Mouse (Mus musculus) layer of hippocampus, adult 2 months (tissue): ENCODE measurements around the gene Srcin1. TPM values are rescaled to one million over a fixed set of nuclear protein-coding genes. Genes with fewer than 3 reads are reported as not detected.

Source experiments
- DNase-seq, 2 experiments: peaks; one replicate each; pipeline ENCODE4 v3.0.0; 2022; ENCODE audit warnings: low spot score in 2 of 2
- H3K27ac ChIP-seq: fragments of 200-600 bp; 2 replicates; pipeline ENCODE4 v1.8.1; 2022
- H3K4me3 ChIP-seq: fragments of 200-600 bp; 2 replicates; pipeline ENCODE4 v1.8.1; 2022; ENCODE audit warnings: mild to moderate bottlenecking
- CTCF ChIP-seq: fragments of 200-600 bp; conservative IDR thresholded peaks from 2 replicates; pipeline ENCODE4 v1.8.1; 2022; ENCODE audit warnings: antibody characterized with exemption, mild to moderate bottlenecking, moderate library complexity
- total RNA-seq, 2 experiments: library from RNA; stranded (reverse); gene quantifications; 2 replicates each; pipeline ENCODE4 v1.2.3; 2021

Gene Srcin1
- total RNA-seq, 2 experiments from 2014 or later = 226 to 232 TPM

DNA sequence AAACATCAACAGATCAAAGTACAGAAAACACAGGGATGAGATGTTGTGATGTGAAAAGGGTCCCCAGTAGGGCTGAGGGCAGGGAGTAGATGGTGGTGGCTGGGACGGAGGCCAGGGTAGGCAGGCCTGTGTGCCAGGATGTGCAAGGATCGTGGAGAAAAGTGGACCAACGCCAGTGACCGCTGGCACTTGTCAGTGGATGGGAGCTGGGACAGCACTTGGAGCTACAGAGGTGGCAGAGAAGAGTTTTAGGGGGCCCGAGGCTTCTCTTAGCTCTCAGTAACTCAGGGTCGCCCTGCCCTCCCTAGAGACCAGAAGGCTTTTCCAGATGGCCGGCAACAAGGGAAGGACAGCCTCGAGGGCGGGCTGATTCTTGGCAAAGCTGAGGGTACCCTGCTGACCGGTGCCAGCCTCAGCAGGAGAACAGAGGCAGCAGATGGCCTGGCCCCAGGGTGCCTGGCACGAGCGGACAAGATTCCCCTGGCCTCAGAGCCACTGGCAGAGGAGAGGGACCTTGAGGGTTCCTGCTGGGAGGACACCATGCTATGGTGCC is 32.7 kb downstream of the Srcin1 start:
- no peak for TF ChIP-seq CTCF
- H3K4me3 ChIP-seq = peak overlapping the region; percentile 6; the same call in 1 of the 2 replicates
- H3K27ac ChIP-seq = peak overlapping the region; percentile 88
- peak; percentile 61 to 64 for DNase-seq

DNA sequence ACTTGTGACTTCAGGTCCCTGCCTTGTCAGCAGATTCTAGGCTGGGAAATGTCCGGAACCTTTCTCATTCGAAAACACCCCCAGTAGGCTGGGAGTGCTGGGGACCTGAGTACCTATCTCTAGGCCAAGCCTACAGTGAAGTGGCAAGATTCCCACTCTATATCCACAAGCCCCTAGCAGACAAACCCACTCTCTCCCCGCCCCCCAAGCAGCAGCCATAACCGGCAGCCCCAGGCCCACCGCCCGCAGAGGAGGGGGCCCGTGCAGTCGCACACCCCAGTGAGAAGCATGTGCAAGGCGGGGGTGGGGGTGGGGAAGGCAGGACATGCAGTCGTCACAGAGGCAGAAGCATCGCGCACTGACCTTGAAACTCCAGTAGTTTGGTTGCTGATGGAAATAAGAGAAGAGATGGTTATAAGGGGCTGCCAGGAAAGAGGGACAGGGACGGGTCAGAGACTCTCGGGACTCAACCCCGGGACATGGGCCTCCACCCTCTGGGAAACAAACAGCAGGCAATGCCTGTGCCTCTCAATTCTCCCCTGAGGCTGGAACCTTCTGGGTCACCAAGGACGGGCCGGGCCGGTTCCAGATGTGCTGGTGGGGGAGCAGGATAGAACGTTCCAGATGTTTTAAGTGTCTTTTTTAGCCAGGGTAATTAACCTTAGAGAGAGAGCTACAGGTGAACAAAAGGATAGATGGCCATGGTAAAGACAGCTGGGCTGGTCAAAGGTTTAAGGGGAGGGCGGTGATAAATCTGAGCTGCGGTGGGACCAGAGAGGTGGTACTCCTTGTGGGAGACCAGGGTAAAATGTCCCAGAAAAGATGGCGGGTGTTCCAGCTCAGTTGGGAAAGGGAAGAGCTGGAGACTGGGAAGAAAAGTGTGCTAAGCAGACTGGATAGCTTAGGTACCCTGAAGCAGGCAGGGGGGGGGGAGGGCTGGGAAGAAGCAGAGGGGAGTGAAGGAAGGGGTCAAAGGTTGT is 33.5 kb downstream of the Srcin1 start:
- Histone ChIP-seq H3K27ac (peak overlapping the region; percentile 88), H3K4me3 (no peak overlapping the region)
- no peak for TF ChIP-seq CTCF
- DNase-seq = no peak

DNA sequence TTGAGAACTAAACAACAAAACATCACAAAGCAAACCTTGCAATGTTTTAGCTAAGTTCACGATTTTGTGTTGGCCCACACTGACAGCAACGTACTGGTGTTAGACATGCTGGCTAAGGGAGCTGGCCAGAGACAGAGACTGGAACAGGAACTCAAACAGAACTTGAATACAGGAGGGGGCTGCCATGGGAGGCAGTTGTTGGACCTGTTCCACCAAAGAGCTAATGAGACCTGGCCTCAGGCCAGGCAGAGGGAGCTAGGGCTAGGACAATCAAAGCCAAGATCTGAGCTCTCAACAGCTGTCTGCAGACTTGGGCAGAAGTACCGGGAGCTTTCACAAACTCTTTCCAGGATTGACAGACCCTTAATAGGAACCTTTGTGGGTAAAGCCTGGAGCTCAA is 35.4 kb downstream of the Srcin1 start:
- no peak overlapping the region for H3K4me3 ChIP-seq
- H3K27ac ChIP-seq = peak overlapping the region; percentile 88; the same call in 1 of the 2 replicates
- DNase-seq = peak in 1 of 2 experiments; percentile 56
- TF ChIP-seq CTCF = no peak

DNA sequence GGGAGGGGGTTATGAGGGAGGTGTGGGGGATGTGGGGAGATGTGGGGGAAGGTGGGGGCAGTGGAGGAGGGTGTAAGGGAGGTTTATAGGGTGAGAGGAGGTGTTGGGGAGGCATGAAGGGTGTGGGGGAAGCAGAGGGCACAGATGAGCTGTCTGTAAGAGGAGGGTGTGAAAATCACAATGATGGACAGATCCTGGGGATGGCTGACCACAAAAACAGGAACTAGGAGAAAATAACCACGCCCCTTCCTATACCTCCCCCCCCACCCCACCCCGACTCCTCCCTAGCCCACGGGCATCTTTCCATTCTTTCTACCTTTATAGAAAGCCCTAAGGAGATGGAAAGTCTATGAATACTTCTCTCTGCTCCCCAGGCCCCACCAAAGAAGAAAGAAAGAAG is 35.9 kb downstream of the Srcin1 start:
- DNase-seq = no peak
- H3K27ac ChIP-seq = peak overlapping the region; percentile 88; the same call in 1 of the 2 replicates
- H3K4me3 ChIP-seq = no peak overlapping the region
- no peak for TF ChIP-seq CTCF

DNA sequence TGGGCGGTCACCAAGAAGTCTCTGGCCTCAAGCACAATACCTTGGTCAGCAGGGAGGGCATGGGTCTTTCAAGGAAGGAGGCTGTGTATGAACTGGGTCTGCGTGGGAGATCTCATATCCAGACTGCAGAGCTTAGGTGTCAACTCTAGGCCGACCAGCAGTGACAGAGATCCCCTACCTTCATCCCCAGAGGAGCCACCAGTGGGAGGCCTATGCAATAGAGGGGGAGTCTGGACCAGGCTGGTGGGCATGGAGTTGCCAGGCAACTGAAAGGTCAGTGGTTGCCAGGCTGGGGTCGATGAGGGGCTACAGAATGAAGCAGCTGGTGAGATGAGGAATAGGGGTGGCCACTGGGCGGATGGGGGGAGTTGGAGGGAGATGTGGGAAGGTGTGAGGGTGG is 36.4 kb downstream of the Srcin1 start:
- Histone ChIP-seq H3K4me3 (no peak overlapping the region), H3K27ac (peak overlapping the region; percentile 32; the same call in 1 of the 2 replicates)
- no peak for TF ChIP-seq CTCF
- no peak for DNase-seq

DNA sequence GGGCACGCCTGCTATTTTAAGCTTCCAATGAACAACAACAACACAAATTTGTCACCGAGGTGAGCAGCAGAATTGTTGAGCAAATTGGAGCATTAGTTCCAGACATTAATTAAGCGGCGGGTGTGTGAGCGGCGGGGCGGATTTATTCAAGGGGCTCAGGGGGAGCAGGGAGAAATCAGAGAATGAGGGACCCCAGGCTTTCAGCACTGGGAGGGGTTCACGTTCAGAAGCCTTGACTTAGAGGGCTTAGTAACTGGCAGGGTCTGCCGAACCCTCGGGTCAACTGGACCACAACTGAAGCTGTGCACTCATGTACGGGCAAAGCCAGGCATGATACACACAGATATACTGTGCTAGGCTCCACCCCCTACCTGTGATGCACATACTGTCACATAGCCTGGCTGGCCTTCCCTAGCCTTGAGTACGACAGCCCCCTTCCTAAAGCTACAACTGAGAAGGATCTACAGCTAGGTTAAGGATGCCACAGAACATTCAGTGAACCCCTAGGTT is 38.4 kb downstream of the Srcin1 start:
- Histone ChIP-seq H3K27ac (peak overlapping the region; percentile 87), H3K4me3 (peak overlapping the region; percentile 2; the same call in 1 of the 2 replicates)
- no peak for TF ChIP-seq CTCF
- DNase-seq = no peak

DNA sequence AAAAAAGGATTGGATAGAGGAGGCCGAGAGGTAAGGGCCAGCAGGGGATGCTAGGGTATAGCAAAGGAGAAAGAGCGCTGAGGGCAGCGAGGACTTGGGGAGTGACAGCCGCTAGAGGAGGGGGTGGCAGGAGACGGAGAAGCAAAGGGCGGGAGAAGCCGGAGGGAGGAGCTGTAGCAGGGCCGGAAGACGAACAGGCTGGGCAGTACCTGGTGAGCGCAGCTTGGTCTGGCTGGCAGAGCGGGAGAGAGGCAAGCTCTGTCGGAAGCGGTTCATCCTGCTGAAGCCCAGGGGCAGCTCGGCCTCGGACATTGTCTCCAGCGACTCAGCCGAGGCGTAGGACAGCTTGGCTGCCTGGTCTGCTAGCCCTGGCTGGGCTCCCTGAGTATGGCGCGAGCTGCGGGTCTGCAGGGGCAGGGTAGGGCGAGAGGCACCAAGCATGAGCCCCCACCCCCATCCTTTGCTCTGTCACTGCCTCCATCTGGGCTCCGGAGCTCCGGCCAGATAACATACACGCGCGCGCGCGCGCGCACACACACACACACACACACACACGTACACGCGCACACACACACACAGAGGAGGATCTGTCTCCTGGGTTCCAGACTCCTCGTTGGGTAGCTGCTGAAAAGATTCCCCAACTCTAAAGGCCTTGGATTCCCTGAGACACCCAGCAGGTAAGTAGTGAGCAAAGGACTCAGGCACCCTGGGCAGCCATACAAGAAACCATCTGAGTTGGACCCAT is 39.0 kb downstream of the Srcin1 start:
- TF ChIP-seq CTCF = peak; percentile 38
- no peak for DNase-seq
- Histone ChIP-seq H3K4me3 (peak overlapping the region; percentile 50), H3K27ac (peak overlapping the region; percentile 87)

DNA sequence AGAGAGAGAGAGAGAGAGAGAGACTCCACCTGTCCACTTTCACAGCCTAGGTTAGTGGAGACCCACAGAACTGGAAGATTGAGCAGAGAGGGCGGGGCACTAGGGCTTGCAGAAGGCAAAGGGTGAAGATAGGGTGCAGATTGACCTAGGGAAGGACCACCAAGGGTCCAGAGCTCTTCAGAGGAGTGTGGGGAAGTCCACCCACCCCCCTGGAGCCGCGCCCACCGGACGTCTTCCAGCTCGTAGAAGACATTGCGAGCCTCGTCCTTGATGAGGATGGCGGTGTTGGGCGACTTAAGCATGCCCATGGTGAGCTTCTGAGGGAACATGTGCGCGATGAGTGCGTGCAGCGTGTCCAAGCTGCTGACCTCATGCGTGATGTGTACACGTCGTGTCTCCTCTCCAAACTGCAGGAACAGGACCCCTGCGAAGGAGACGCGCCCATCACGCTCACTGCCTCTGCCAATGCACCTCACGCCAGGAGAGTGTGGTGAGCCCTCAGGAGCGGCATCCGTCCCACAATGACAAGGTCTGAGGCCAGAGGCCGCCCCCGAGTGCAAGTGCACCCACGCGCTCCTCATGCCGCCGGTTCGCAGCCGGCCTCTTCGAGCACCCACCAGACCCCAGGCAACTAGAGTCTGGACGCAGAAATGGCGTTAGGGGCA is 39.8 kb downstream of the Srcin1 start:
- Histone ChIP-seq H3K27ac (peak overlapping the region; percentile 87), H3K4me3 (peak overlapping the region; percentile 50; the same call in 1 of the 2 replicates)
- TF ChIP-seq CTCF = no peak
- DNase-seq = no peak

DNA sequence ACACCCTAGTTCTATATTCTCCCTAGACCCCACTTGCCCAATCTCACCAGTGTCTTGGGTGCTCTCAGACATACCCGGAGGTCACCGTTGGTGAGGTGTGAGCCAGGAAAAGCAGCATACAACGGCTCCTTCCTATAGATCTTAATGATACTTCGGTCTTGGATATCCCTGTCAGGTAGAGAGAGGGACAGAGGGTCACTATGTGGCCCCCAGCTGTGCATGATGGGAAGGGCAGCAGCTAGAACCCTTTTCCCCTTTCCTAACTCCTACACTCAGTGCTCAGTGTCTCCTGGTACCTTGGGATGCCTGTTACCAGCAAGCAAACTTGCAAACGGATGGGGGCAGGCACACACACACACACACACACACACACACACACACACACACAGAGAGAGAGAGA is 40.3 kb downstream of the Srcin1 start:
- DNase-seq = no peak
- H3K27ac ChIP-seq = peak overlapping the region; percentile 70; the same call in 1 of the 2 replicates
- no peak for TF ChIP-seq CTCF
- no peak overlapping the region for H3K4me3 ChIP-seq

DNA sequence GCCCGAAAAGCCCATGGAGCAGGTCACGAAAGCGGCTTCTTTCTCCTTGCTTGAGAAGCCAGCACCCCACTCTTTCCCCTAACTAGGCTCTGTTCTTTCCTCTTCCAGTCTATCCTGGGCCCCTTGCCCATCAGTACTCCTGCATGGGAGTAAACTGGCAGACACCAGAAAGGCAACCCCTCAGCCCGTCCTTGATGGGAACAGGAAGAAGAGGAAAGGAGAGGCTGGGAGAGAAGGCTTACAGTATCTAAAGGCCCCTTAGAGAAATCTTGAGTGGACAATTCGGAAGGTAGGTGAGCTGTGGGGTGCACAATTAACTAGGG is 40.7 kb downstream of the Srcin1 start:
- no peak for TF ChIP-seq CTCF
- DNase-seq = no peak
- Histone ChIP-seq H3K4me3 (no peak overlapping the region), H3K27ac (peak overlapping the region; percentile 70)

DNA sequence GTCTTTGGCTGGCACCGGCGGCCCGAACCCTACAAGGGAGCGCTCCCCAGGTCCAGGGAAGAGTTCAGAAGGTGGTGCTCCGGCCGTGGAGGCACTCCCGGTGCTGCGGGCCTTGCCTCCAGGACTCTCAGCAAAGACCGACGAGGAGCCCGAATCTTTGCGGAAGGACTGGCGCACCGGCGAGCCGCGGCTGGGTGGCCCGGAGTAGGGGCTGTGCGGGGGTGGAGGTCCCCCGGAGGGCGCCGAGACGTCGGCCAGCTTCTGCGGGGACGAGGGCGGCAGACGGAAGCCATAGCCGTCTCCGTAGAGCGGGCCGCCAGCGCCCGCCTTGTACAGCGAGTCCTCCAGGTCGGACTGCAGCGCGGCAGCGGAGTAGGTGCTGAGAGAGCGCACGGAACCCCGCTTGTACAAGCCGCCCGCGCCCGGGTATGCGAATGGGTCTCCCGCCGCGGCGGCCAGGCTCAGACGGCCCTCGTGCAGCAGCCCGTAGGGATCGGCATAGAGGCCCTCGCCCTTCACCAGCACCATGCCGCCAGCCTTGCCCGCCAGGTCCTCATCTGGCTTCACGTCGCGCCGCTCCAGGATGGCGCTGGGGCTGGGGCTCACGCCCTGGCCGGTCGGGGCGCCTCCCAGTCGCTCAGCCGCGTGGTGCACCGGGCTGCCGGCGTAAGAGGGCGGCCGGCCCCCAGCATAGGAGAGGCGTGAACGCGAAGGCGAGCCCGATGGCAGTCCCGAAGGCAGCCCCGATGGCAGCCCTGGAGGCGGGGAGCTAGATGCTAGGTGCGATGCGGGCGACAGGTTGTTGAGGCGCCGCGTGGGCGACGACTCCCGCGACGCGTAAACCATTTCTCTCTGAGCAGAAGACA is 41.3 kb downstream of the Srcin1 start:
- no peak for TF ChIP-seq CTCF
- Histone ChIP-seq H3K4me3 (peak overlapping the region; percentile 15; the same call in 1 of the 2 replicates), H3K27ac (peak overlapping the region; percentile 70)
- peak in 1 of 2 experiments; percentile 48 for DNase-seq

DNA sequence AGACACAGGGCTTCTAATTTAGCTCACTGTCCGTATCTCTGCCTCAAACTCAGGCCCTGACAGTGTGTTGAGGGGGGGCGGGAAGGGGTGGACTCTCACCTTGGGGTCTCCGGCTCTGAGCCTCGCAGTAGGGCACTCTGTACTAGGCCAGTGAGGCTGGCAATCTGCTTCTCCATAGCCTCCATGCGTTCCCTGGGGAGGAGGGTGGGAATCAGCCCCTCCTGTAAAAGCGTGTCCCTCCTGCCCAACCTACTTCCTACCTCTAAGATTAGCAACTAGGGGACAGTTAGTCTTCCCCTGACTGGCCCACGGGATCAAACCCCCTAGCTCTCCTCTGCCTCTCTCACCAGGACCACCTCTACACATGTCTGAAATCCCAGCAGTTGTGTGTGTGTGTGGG is 42.3 kb downstream of the Srcin1 start:
- Histone ChIP-seq H3K27ac (peak overlapping the region; percentile 53; the same call in 1 of the 2 replicates), H3K4me3 (no peak overlapping the region)
- TF ChIP-seq CTCF = no peak

More for the DNA sequence above, 42.3 kb downstream of the Srcin1 start:
- DNase-seq = no peak
